Mouse (Mus musculus) olfactory bulb, adult 2 months (tissue): ENCODE measurements at regions not wholly inside any gene's neighbourhood (a gene's known extent, or its start where the extent isn't known, plus 50 kb on each side); places are given as distances from the start of the nearest gene placed in this dataset.
"Not testable (repeated sequence)": the region's sequence is repeated elsewhere in the genome, so short reads cannot be mapped to it uniquely, and the experiment has no call there.

ENCODE experiments used
- H3K27ac ChIP-seq: fragments of 200-500 bp; 2 replicates; pipeline ENCODE4 v1.5.1; 2012; ENCODE audit warnings: low read depth, low read length; ENCODE audit not compliant: insufficient read depth
- H3K4me1 ChIP-seq: fragments of 200-500 bp; 2 replicates; pipeline ENCODE4 v1.6.1; 2012; ENCODE audit warnings: low read length; ENCODE audit not compliant: control insufficient read depth, insufficient read depth
- H3K4me3 ChIP-seq: fragments of 200-500 bp; 2 replicates; pipeline ENCODE4 v1.5.1; 2012; ENCODE audit warnings: mild to moderate bottlenecking, low read depth, low read length, moderate library complexity; ENCODE audit not compliant: insufficient read depth
- CTCF ChIP-seq: fragments of 200-500 bp; IDR thresholded peaks from 2 replicates; pipeline ENCODE4 v1.5.1; 2012; ENCODE audit warnings: low read depth, mild to moderate bottlenecking, low read length, moderate library complexity; ENCODE audit not compliant: insufficient read depth
- POLR2A ChIP-seq: fragments of 200-500 bp; IDR thresholded peaks from 2 replicates; pipeline ENCODE4 v1.6.1; 2012; ENCODE audit warnings: mild to moderate bottlenecking, low read depth, low read length, moderate library complexity; ENCODE audit not compliant: insufficient read depth
- WGBS: fragments of 180-500 bp; shearing (Covaris S2); methylation state at CpG from one replicate; pipeline ENCODE4 v1.1.7; 2018; 5-methylcytosine and 5-hydroxymethylcytosine counted together

DNA sequence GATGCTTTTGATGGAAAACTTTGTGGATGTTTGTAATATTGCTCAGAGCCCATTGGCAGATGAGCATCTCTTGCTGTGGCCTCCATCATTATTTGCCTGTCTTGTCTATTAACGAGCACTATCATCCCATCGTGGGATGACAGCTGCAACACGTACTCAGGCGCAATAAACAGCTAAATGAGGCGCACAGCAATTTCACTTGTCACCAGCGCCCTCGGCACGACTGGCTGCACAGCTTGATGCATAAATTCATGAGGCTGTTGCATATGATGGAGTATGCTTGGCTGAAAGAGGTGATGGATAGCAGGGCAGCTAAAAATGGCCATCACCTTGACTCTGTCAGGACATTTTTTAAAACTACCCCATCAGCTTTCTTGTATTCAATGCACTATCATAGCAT lies 853.1 kb upstream of the Pou3f2 start:
- WGBS: 31% methylated on average over 8 of the region's 8 CpGs
- Histone ChIP-seq H3K4me3 (no peak overlapping the region), H3K27ac (no peak overlapping the region), H3K4me1 (no peaks in the 10 kb centered on the region)
- TF ChIP-seq CTCF: no peak
- no peak for TF ChIP-seq POLR2A

DNA sequence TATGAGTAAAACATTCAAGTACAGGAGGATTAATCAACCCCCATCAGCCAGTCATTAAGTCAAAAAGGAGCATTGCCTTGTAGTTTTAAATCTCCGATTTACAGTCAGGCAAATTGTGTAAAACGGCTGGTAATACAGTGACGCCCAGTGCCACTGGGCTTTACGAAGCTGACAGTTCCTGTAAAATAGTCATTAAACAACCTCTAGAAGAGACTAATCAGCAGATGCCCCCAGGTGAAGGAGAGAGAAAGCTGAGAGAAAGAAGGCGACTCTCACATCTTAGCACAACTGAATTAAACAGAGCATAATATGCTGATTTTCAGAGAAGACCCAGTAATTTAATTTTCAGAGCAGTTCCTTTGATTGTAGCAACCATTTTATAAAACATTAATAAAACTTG lies 850.3 kb upstream of the Pou3f2 start:
- Histone ChIP-seq H3K27ac (no peak overlapping the region), H3K4me1 (no peaks in the 10 kb centered on the region), H3K4me3 (no peak overlapping the region)
- no peak for TF ChIP-seq CTCF
- TF ChIP-seq POLR2A: no peak
- 81% methylated on average over 5 of the region's 5 CpGs for WGBS

DNA sequence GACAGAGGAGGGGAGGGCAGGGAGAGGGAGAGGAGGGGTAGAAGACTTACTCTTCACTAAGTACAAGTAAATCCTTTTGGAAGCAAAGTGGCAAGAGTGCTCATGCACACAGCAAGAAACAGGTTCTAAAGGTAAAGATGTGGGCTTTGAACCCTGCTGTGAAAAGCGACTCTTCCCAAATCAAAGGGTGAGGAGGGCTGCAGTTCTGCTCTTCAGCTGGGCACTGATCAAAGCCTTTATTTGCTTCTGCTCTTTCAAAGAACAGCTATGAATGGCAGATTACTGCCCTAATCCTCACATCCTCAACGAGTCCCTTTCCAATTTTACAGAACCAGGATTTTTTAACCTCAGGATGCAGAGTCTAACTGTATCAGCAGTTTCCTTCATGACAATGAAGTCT lies 812.5 kb upstream of the Pou3f2 start:
- no peak overlapping the region for H3K27ac ChIP-seq
- H3K4me3 ChIP-seq: no peak overlapping the region
- 44% methylated on average over 2 of the region's 2 CpGs for WGBS
- TF ChIP-seq POLR2A (no peak), CTCF (no peak)
- no peaks in the 10 kb centered on the region for H3K4me1 ChIP-seq

DNA sequence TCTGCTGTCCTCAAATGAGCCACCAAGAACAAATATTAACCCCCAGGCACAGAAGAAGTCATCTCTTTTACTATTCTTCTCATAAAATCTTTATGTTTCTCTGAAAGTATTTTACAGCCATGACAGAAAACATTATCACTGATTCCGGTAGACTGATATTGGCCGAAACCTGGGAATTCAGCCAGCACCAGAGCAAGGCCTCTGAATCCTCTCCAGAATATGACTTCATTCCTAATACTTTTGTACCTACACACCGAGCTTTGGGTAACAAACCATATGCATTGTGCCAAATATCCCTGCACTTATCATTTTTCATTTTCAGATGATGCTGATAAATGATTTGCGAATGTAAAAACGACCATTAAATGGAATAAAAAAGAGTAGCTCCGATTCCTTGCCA lies 791.9 kb upstream of the Pou3f2 start:
- Histone ChIP-seq H3K4me3 (no peak overlapping the region), H3K27ac (no peak overlapping the region), H3K4me1 (no peaks in the 10 kb centered on the region)
- 66% methylated on average over 6 of the region's 6 CpGs for WGBS
- no peak for TF ChIP-seq POLR2A
- no peak for TF ChIP-seq CTCF

DNA sequence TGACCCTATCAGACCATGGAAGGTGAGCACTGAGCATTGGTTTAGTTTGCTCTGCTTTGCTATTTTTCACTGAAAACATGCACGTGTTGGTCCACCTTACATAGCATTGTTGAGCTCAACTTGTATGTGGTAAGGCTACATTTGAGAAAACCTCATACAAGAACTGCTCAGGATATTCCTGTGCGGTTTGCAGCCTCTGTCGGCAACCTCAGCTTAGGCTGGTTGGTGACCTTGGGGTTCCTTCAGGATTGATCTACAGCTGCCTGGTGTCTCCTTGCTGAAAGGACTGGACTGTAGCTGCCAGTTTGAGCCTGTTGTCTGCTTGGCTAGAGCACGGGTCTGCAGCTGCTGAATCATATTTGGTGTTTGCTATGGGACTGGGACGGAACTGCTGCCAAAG lies 787.0 kb upstream of the Pou3f2 start:
- WGBS: 83% methylated on average over 5 of the region's 5 CpGs
- Histone ChIP-seq H3K4me3 (no peak overlapping the region), H3K4me1 (no peaks in the 10 kb centered on the region), H3K27ac (no peak overlapping the region)
- TF ChIP-seq CTCF (no peak), POLR2A (no peak)

DNA sequence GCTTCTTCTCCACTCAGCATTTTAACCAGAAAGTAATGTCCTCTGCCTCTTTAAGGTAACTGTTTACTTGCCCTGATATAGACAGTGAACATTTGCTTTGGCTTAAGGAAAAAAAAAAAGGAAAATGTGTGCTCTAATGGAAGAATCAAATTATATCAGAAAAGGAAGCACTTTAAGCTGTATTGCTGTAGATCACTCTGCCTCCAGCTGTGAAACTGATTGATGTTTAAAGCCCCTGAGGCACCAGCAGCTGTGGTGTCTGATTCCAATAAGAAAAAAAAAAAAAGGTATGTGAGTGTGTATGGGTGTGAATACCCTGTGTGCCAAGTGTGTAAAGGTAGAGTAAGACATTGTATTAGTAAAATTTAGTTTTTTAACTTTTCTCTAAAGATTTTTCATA lies 783.8 kb upstream of the Pou3f2 start:
- H3K4me3 ChIP-seq: no peak overlapping the region
- no peak for TF ChIP-seq POLR2A
- TF ChIP-seq CTCF: no peak

DNA sequence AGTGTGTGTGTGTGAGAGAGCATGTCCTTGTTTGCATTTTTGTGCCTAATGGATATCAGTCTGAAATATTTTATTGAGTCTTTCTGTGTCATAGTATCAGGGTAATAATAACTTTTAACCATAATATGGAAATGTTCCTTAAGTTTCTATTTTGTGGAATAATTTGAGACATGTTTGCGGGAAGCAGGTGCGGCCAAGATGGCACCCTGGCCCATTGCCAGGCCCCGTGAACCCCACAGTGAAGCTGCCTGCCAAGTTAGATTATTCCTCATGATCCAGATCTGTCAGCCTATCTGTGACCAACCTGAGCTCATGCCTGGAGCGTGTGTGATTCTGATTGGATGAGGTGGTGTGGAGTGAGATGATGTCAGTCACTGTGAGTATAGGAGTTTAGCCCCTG lies 772.2 kb upstream of the Pou3f2 start:
- no peaks in the 10 kb centered on the region for H3K4me1 ChIP-seq
- TF ChIP-seq POLR2A (no peak), CTCF (no peak)
- 88% methylated on average over 4 of the region's 4 CpGs for WGBS
- no peak overlapping the region for H3K27ac ChIP-seq
- no peak overlapping the region for H3K4me3 ChIP-seq

More for the DNA sequence above, 783.8 kb upstream of the Pou3f2 start:
- no peak overlapping the region for H3K27ac ChIP-seq
- no peaks in the 10 kb centered on the region for H3K4me1 ChIP-seq

DNA sequence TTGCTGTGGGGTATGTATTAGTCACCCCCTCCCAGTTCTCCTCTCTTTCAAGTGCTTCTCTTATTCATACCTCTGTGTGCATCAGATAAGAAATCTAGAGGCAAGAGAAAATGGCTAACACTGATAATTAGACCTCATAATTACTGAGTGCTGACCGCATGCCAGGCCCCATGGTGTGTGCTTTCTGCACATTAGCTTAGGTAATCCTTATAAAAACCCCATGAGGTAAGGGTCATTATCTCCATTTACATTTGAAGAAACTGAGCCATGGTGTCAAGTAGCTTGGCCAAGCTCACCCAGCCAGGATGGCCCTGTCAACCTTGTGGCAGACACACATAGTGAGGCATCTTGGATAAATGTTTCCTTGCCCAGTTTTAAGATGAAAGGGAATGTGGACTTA lies 746.8 kb upstream of the Pou3f2 start:
- Histone ChIP-seq H3K27ac (no peak overlapping the region), H3K4me3 (no peak overlapping the region), H3K4me1 (no peaks in the 10 kb centered on the region)
- no peak for TF ChIP-seq POLR2A
- TF ChIP-seq CTCF: no peak
- 73% methylated on average over 1 of the region's 1 CpGs for WGBS

DNA sequence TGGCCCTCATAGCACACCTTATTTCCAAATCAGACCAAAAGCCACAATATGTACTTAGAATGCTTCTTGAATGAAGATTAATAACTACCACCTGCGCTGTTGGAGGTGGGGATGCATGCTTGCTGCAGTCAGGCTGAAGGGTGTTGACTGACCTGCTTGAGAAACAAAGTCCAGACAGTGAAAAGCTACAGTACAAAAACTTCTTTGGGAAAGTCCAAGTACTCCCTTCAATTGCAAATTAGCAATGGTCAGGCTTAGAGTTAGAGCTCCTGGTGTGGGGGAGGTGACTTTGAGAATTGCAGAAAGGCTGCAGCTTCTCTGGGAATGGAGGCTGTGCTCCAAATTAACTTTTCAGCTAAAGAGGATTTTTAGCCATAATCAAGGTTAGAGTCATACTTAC lies 706.6 kb upstream of the Pou3f2 start:
- not testable (repeated sequence) for H3K4me3 ChIP-seq, H3K27ac ChIP-seq, H3K4me1 ChIP-seq
- WGBS: 77% methylated on average over 1 of the region's 1 CpGs

DNA sequence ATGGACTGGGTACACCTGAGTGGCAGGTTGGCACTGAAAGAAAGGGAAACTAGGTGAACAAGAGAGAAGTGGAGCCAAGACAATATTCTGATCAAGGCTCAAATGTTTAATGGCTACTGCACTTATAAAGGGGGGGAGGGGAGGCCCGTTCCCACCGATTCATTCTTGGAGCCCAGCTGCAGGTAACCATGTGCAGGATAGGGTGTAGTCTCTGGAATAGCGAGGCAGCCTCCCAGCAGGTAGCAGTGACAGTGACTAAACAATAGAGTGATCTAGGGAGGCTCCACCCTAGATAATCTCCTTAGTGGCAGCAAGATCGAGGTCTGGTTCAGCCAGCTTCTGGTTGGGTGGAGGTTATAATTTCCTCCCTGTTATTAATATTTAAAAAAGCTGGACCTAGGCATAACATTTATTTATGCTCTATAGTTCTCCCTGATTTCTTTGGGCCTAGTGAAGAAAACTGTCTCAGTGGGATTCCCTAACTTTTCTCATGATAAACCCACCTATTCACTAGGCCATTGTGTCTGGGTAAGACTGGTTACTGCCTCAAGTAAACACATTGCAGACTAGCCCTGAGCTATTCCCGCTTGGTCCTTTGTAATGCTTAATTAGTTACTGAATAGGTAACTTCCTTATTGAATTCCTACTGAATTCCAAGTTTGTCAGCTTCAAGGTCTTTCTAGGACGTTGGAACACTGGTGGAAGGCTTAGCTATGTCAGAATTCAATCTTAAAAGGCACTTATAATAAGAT lies 705.4 kb upstream of the Pou3f2 start:
- Histone ChIP-seq H3K4me1 (no peaks in the 10 kb centered on the region), H3K27ac (no peak overlapping the region), H3K4me3 (no peak overlapping the region)
- TF ChIP-seq CTCF: no peak
- TF ChIP-seq POLR2A: no peak
- 67% methylated on average over 6 of the region's 6 CpGs for WGBS
